In the genomic region with DNA sequence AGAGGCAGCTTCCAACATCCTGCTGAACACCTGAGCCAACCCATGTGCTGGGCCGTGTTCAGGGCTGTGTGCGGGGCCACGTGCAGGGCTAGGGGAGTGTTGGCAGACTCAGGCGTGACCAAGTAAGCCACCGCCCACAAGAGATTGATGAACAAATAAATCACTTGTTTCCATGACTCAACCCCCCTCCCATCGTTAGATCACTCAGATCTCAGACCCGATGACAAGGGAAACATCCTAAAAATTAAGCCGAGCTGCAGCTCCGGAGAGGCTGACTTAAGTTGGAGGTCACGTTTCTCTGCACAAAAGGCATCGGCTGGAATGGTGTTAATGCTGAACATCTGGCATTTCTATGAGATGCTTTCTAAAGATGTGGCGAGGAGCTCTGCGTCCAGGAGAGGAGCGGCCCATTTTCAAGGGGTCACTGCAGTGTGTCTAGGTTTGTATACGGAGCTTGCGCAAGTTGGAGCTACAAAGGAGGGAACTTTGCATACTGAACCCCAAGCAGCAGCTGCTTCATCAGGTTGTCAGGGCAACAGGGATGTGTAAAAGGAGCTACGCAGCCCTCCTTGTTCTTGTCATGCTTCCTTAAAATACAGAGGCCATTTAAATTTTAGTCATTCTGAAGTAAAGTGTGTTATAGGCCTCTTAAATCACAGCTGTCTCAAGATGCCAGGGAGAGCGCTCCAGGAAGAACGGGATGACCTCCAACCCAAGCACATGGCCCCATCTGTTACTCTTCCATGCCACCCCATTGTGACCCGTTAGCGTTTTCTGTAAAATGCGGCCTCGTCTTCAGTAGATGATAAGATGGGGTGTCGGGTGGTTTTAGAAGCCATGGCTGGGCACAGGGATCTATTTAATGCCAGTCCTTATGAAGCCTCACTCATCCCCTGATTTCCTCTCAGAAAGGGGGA, we compare ENCODE assay signal across 8 mouse cellular contexts.
A peak's percentile ranks its signal among the peaks of the same experiment; 100 is the strongest.
DNase-seq lines count a peak whose midpoint lies in the region; ATAC-seq lines count a peak whose summit lies in the region.
"Had no signal": no experiment of that assay in that cellular context is flagged by ENCODE, and none has a peak within 500 bp of the region (broad histone marks: within the 10 kb centered on the region; RNA-seq: fewer than 3 reads in every experiment).

No protein-coding gene starts in this region.

- no peaks in the 10 kb centered on the region for H3K36me3 ChIP-seq in hindbrain, embryonic 12.5 days
- H3K36me3 ChIP-seq in midbrain, embryonic 14.5 days (ENCODE audit: control insufficient read depth, insufficient read depth, low read length), result no peaks in the 10 kb centered on the region

- H3K9me3 ChIP-seq in hindbrain, embryonic 12.5 days (replicated peaks), result no peaks in the 10 kb centered on the region
- no peaks in the 10 kb centered on the region; the same call in 1 of the 2 replicates for H3K9me3 ChIP-seq in midbrain, embryonic 14.5 days (ENCODE audit: control insufficient read depth, low read length)

- peak overlapping the region; percentile 25 for H3K4me2 ChIP-seq in hindbrain, embryonic 12.5 days (replicated peaks)
- peak overlapping the region; percentile 35 for H3K4me2 ChIP-seq in midbrain, embryonic 14.5 days (ENCODE audit: low read length)

- H3K27ac ChIP-seq in hindbrain, embryonic 12.5 days, result peak overlapping the region; percentile 55
- no peak overlapping the region for H3K27ac ChIP-seq in midbrain, embryonic 14.5 days (replicated peaks; ENCODE audit: low read depth, low read length)
- H3K27ac ChIP-seq: left cerebral cortex, adult 2 months had no signal

- peaks cover 14% of the 10 kb centered on the region for H3K4me1 ChIP-seq in hindbrain, embryonic 12.5 days
- peaks cover 10% of the 10 kb centered on the region for H3K4me1 ChIP-seq in midbrain, embryonic 14.5 days (ENCODE audit: control insufficient read depth, insufficient read depth, low read length)

- 19% methylated on average over 24 of the region's 24 CpGs for WGBS in hindbrain, embryonic 12.5 days
- WGBS in midbrain, embryonic 14.5 days, result 16% methylated on average over 24 of the region's 24 CpGs

- DNase-seq in ZHBTc4 (ENCODE audit: low read depth, low spot score), result peak; percentile 18
- DNase-seq in embryo, embryonic 11 days, result peak; percentile 77
- peak; percentile 74 for DNase-seq in midbrain, embryonic 14.5 days
- DNase-seq in cerebellum, adult 9-11 months, result no peak
- no peak for DNase-seq in thymus, postnatal 4 days
- DNase-seq in retina, embryonic 14.5 days (ENCODE audit: low spot score), result no peak

- H3K4me3 ChIP-seq in hindbrain, embryonic 12.5 days, result no peak overlapping the region
- no peak overlapping the region for H3K4me3 ChIP-seq in midbrain, embryonic 14.5 days (replicated peaks; ENCODE audit: low read depth, low read length)
- H3K4me3 ChIP-seq: left cerebral cortex, adult 2 months had no signal

- no peak overlapping the region for H3K9ac ChIP-seq in hindbrain, embryonic 12.5 days
- H3K9ac ChIP-seq in midbrain, embryonic 14.5 days (replicated peaks; ENCODE audit: low read length), result no peak overlapping the region

- H3K27me3 ChIP-seq in hindbrain, embryonic 12.5 days, result 0 out of 2 replicates have a peak, but pooled peaks cover 5% of the 10 kb centered on the region
- no peaks in the 10 kb centered on the region for H3K27me3 ChIP-seq in midbrain, embryonic 14.5 days (ENCODE audit: control insufficient read depth, insufficient read depth, low read length)

- ATAC-seq in hindbrain, embryonic 12.5 days (ENCODE audit: low FRiP score), result peak; percentile 91
- ATAC-seq in midbrain, embryonic 14.5 days (ENCODE audit: low FRiP score, low TSS enrichment), result peak; percentile 57; the same call in 1 of the 2 replicates

Comparison
In these comparisons a context has a peak if more than half of its experiments do, and no peak if none do; other contexts are left out.
1. DNase-seq: peak in ZHBTc4 (single experiment), embryo, embryonic 11 days (single experiment) and midbrain, embryonic 14.5 days (single experiment); none in cerebellum, adult 9-11 months (single experiment), thymus, postnatal 4 days (single experiment) and retina, embryonic 14.5 days (single experiment).